8 mouse cellular contexts compared by ENCODE assay signal in genomic region chr17:67988920-67989621, GRCm38 (mm10). TPM values are rescaled to one million over a fixed set of nuclear protein-coding genes. Genes with fewer than 3 reads are reported as not detected.
A peak's percentile ranks its signal among the peaks of the same experiment; 100 is the strongest.
DNase-seq lines count a peak whose midpoint lies in the region; ATAC-seq lines count a peak whose summit lies in the region.

No protein-coding gene starts in this region.

- 5% methylated on average over 15 of the region's 15 CpGs for WGBS in lung, embryonic 15.5 days

- peaks cover 36% of the 10 kb centered on the region for H3K4me1 ChIP-seq in lung, embryonic 15.5 days

- H3K9ac ChIP-seq in lung, embryonic 15.5 days: no peak overlapping the region

- H3K4me2 ChIP-seq in lung, embryonic 15.5 days: peak overlapping the region; percentile 6; the same call in 1 of the 2 replicates

- H3K9me3 ChIP-seq in lung, embryonic 15.5 days: no peaks in the 10 kb centered on the region

- no peaks in the 10 kb centered on the region for H3K27me3 ChIP-seq in lung, embryonic 15.5 days

- H3K27ac ChIP-seq in lung, embryonic 15.5 days: peak overlapping the region; percentile 70

- H3K4me3 ChIP-seq in lung, embryonic 15.5 days: no peak overlapping the region

- DNase-seq in MN1 (ENCODE audit: low spot score): peak; percentile 72
- peak; percentile 63 for DNase-seq in adrenal gland, postnatal 25 days
- peak; percentile 71 to 86 for DNase-seq in heart, adult 18-20 months
- DNase-seq in kidney, adult 8-10 months: peak; percentile 36 to 65
- no peak for DNase-seq in frontal cortex, postnatal 25 days (ENCODE audit: low spot score in 2 of 2)
- no peak for DNase-seq in thymus, postnatal 14 days
- no peak for DNase-seq in spleen, adult 18-20 months

- H3K36me3 ChIP-seq in lung, embryonic 15.5 days: no peaks in the 10 kb centered on the region; the same call in 1 of the 2 replicates

- peak; percentile 92 for ATAC-seq in lung, embryonic 15.5 days (ENCODE audit: borderline replicate concordance, extremely low read depth, low FRiP score, low TSS enrichment)

RNA-seq across cellular contexts. Expression of gene Arhgap28, which starts 14.8 kb away (rescaled TPM):
- 14.3 and 15.6 TPM in 2 replicates for total RNA-seq in adrenal gland, postnatal 25 days (2021)
- total RNA-seq in heart, adult 18-20 months (2021): 1 to 10 TPM; 1.4 to 1.8 TPM
- polyA plus RNA-seq in lung, embryonic 15.5 days (2015; fragmentation: Nextera tagmentation; extraction: Ambion mirVana): 46.1 and 47.2 TPM in 2 replicates

Comparison
In these comparisons a context has a peak if more than half of its experiments do, and no peak if none do; other contexts are left out.
1. DNase-seq: peak in MN1 (single experiment), adrenal gland, postnatal 25 days (single experiment), heart, adult 18-20 months (2 of 2) and kidney, adult 8-10 months (2 of 2); none in frontal cortex, postnatal 25 days (0 of 2), thymus, postnatal 14 days (single experiment) and spleen, adult 18-20 months (0 of 2).